Mouse (Mus musculus): ENCODE data around the gene Ncoa5. TPM values are rescaled to one million over a fixed set of nuclear protein-coding genes. Genes with fewer than 3 reads are reported as not detected.

The Ncoa5 gene
- total RNA-seq, 2 experiments from 2014 or later, result 55.5 to 57.5 TPM

DNA sequence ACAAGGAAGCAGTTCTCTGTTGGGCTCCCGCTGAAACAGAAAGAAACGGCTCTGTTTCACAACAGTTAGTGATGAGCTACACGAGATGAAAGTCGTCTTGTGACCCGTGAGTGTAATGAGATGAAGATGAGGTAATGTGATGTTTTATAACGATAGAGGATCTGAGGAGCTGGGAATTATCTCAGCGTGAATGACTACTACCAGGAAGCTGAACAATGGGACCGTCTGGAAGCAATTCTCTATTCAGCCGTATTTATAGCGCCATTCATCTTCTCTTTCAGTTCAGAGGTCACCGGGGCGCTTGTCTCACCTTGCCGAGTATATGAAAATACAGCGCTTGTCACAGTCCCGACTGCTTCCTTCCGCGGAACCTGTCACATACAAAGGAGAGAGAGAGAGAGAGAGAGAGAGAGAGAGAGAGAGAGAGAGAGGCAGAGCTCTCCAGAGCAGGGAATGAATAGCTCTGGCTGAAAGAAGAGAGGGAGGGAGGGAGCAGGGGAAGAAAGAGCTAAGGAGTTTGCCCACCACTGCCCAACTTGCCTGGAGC lies 8.5 kb upstream of the Ncoa5 start:
- no peak; the same call in none of the 2 replicates for TF ChIP-seq CTCF (IDR thresholded peaks at IDR 0.05)
- H3K27ac ChIP-seq, result no peak overlapping the region
- H3K4me3 ChIP-seq, result peak overlapping the region; percentile 26
- intact Hi-C loops (cut with DNase I), result no loop called here
- no peak for DNase-seq (ENCODE audit: extremely low spot score in 1 of 2, low spot score in 2 of 2)

DNA sequence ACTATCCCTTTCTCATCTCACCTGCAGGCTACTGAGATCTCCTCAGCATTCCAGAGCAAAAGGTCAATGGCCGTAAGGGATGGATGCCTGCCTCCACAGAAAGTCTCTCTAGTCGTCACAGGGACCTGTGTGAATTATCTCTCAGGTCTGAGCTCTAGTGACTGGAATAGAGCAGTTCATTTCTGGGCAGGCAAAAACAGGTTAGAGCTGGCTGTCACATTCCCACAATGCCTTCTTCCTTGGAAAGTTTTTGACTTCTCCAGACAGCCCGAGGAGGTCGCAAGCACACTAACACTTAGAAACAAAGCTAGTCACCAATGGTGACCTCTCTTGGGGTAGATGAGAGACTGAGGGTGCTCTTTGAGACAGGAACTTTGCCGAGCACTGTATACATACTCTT lies 7.5 kb upstream of the Ncoa5 start:
- DNase-seq (ENCODE audit: extremely low spot score in 1 of 2, low spot score in 2 of 2), result no peak
- no peak for TF ChIP-seq CTCF (IDR thresholded peaks at IDR 0.05)
- Histone ChIP-seq H3K4me3 (no peak overlapping the region), H3K27ac (no peak overlapping the region)
- intact Hi-C loops (cut with DNase I), result no loop called here

DNA sequence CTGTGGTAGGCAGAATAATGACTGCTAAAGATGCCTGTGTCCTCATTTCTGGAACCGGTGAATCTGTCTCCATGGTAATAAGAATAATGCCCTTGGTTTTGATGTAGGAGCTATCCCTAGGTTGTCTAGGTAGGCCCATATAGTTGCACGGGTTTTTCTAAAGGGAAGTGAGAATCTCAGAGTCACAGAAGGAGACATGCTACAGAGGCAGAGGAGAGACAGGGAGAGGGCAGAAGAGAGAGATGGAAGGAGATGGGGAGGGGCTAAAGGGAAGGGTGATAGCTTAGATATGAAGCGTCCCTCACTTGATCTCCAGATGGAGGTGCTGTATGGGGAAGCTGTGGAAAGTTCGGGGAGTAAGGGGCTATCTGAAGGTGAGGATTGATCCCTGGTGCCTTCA lies 2.7 kb upstream of the Ncoa5 start:
- Histone ChIP-seq H3K4me3 (no peak overlapping the region), H3K27ac (no peak overlapping the region)
- TF ChIP-seq CTCF (IDR thresholded peaks at IDR 0.05), result no peak
- intact Hi-C loops (cut with DNase I), result no loop called here
- no peak for DNase-seq (ENCODE audit: extremely low spot score in 1 of 2, low spot score in 2 of 2)

DNA sequence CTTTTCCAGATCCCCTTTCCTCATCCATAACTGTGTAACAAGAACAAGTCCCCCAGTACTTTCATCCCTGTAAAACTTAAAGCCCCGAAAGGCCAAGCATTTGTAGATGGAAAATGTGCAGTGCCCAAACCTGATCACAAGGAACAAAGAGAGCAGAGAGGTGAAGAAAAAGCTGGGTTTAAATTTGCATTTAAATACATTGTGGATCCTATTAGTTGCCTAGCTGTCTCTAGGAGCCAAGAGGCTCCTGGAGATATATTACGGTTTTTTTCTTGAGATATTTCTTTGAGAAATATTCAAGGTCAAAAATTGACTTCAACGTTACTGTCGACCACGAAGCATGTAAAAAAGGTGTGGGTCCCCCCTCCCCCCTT lies 378 bp upstream of the Ncoa5 start:
- intact Hi-C loops (cut with DNase I), result no loop called here
- H3K27ac ChIP-seq, result peak overlapping the region; percentile 95
- no peak for DNase-seq (ENCODE audit: extremely low spot score in 1 of 2, low spot score in 2 of 2)
- H3K4me3 ChIP-seq, result peak overlapping the region; percentile 82
- no peak for TF ChIP-seq CTCF (IDR thresholded peaks at IDR 0.05)

DNA sequence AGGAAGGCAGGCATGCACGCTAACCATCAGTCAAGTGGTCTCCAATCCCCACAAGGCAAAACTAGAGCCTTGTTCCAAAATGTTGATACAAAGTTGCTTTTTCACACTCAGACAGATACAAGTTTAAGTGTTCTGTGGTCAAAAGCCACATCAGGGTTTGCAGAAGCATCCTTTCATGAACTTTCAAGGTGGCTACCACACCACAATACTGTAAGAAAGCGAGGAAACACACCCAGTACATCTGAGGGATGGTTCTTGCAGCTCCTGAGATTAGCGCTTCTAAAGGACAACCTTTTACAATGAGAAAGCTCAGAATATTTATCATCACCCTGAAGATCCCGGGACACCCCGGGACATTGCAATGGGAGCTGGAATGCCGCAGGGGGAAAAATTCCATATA lies 1.4 kb downstream of the Ncoa5 start:
- intact Hi-C loops (cut with DNase I), result loop anchor here (2.0 to 5.0 kb wide), 3 partner anchors 65 to 121 kb away; partner anchors contain the start of genes Slc12a5 and Zfp335
- no peak for TF ChIP-seq CTCF (IDR thresholded peaks at IDR 0.05)
- H3K4me3 ChIP-seq, result peak overlapping the region; percentile 82
- H3K27ac ChIP-seq, result no peak overlapping the region; the same call in 1 of the 2 replicates
- DNase-seq (ENCODE audit: extremely low spot score in 1 of 2, low spot score in 2 of 2), result no peak

DNA sequence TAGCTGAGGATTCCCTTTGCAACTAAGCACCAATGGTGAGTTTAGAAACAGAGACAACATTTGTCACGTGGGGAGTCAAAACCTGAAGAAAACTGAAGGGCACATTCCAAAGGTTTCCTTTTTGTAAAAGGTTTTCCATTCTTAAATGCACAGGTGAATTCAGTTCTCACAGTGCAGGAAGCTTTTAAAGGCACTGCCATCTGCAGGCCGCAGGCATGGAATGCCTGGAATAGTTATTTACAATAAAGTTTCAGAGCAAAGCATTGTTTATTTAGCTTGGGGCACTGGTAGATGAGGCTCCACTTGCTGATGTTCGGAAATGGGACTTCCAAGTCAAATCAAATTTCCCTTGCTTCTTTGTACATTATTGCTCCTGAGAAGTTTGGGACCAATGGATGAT lies 2.1 kb downstream of the Ncoa5 start:
- peak; percentile 53 for TF ChIP-seq CTCF (IDR thresholded peaks at IDR 0.05)
- DNase-seq (ENCODE audit: extremely low spot score in 1 of 2, low spot score in 2 of 2), result no peak
- Histone ChIP-seq H3K27ac (no peak overlapping the region), H3K4me3 (no peak overlapping the region)
- intact Hi-C loops (cut with DNase I), result loop anchor here (2.0 to 5.0 kb wide), 3 partner anchors 64 to 120 kb away; partner anchors contain the start of genes Slc12a5 and Zfp335

DNA sequence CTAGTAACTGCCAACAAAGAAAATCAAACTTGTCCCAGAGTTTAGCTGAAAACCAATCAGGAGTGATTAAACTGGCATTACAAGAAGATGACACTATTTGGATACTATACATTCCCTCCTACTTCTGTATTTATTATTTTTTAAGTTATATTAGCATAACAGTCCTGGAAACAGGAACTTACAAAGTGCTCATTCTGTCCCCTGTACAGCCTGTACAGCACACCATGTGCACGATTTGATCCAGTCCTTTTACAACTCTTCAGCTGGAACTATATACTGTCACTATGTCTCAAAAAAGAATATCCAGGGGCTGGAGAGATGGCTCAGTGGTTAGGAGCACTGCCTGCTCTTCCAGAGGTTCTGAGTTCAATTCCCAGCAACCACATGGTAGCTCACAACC lies 7.5 kb downstream of the Ncoa5 start:
- Histone ChIP-seq H3K4me3 (no peak overlapping the region), H3K27ac (no peak overlapping the region)
- no peak for TF ChIP-seq CTCF (IDR thresholded peaks at IDR 0.05)
- intact Hi-C loops (cut with DNase I), result no loop called here
- DNase-seq (ENCODE audit: extremely low spot score in 1 of 2, low spot score in 2 of 2), result no peak

DNA sequence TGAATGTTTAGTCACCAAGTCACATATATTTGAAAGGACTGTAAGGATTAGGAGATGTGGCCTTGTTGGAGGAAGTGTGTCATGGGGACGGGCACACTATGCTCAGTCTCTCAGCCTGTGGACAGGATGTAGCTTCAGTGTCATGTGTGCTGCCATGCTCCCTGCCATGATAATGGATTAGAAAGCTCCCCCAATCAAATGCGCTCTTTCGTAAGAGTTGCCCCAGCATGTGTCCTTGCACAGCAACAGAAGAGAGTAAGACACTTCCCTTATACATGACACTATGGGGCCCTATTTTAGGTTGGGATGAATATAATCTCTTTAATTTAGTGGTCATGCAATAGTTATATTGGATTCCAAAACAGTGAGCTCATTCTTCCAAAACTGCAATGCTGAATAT lies 14.2 kb downstream of the Ncoa5 start:
- no peak for TF ChIP-seq CTCF (IDR thresholded peaks at IDR 0.05)
- intact Hi-C loops (cut with DNase I), result no loop called here
- Histone ChIP-seq H3K4me3 (no peak overlapping the region), H3K27ac (no peak overlapping the region)
- DNase-seq (ENCODE audit: extremely low spot score in 1 of 2, low spot score in 2 of 2), result no peak

DNA sequence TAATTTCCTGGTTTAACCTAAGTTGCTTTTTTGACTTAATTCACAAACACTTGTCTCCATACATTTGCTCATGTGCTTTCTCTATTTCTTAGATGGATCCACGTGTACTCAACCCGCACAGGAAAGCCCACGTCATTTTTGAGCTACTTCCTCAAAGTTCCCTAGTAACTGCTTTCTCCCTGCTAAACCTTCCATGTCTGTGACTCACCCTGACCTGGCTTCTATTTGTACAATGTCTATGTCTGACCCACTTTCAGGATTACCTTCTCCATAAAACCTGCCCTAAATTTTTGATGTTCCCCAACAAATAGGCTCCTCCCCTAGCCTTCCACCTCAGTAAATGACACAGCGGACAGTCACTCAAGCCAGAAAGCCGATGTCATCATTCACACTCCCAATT lies 19.7 kb downstream of the Ncoa5 start:
- no peak for DNase-seq (ENCODE audit: extremely low spot score in 1 of 2, low spot score in 2 of 2)
- Histone ChIP-seq H3K4me3 (no peak overlapping the region), H3K27ac (no peak overlapping the region)
- intact Hi-C loops (cut with DNase I), result no loop called here
- TF ChIP-seq CTCF (IDR thresholded peaks at IDR 0.05), result no peak

DNA sequence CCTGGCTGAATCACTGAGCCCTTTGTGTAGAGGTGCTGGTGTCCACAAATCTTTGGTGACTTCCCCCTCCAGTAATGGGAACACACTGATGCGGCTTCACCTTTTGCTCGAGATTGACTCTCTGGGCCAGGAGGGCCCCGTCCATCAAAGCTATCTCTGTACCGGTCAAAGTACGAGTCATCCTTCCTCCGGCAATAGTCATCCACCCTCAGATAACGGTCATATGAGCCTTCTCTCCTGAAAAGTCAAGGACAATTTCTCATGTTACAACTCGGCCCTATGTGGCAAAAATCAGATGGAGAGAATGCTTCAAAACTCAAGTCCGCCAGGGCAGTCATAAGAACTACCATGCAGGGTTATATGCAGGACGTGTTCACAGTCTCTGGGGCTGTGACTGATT lies 24.3 kb downstream of the Ncoa5 start:
- Histone ChIP-seq H3K27ac (no peak overlapping the region), H3K4me3 (no peak overlapping the region)
- TF ChIP-seq CTCF (IDR thresholded peaks at IDR 0.05), result no peak
- intact Hi-C loops (cut with DNase I), result no loop called here
- DNase-seq (ENCODE audit: extremely low spot score in 1 of 2, low spot score in 2 of 2), result peak in 1 of 2 experiments; percentile 6

DNA sequence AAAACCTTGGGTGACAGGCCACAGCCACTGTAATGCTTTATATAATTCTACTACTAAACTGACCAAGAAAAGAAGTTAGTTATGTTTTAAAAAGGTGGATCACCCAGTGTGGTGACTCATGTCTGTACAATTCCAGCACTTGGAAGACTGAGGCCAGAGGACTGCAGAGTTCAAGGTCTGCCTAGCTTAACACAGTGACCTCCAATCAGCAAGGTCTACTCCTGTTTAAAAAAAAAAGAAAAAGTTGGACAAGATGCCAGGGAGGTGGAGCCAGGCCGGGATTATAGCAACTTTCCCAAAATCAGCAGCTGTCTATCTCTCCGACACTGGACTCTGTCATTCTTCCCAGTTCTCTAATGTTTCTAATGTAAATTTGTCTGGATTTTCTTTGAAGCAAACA lies 25.1 kb downstream of the Ncoa5 start:
- no peak for DNase-seq (ENCODE audit: extremely low spot score in 1 of 2, low spot score in 2 of 2)
- intact Hi-C loops (cut with DNase I), result no loop called here
- no peak overlapping the region for H3K4me3 ChIP-seq
- no peak for TF ChIP-seq CTCF (IDR thresholded peaks at IDR 0.05)
- no peak overlapping the region for H3K27ac ChIP-seq

DNA sequence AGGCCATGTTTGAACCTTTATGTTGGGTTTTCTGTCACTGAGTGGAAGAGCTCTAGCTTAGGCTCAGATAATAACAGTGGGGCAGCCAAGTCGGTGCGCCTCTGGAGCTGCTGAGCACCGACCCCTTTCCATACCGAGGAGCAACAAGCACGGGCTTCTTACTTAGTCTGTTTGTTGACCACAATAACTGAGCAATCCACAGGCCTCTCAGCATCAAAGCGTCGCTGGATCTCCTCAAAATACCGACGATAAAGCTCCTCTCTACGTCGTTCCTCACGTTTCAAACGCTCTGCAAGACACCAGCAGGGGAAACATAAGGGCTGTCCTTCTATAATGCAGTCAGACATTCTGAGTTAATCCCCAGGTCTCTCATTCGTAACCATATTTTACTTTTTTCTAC lies 25.5 kb downstream of the Ncoa5 start:
- peak in 1 of 2 experiments; percentile 3 for DNase-seq (ENCODE audit: extremely low spot score in 1 of 2, low spot score in 2 of 2)
- Histone ChIP-seq H3K4me3 (no peak overlapping the region), H3K27ac (no peak overlapping the region)
- intact Hi-C loops (cut with DNase I), result no loop called here
- no peak for TF ChIP-seq CTCF (IDR thresholded peaks at IDR 0.05)

DNA sequence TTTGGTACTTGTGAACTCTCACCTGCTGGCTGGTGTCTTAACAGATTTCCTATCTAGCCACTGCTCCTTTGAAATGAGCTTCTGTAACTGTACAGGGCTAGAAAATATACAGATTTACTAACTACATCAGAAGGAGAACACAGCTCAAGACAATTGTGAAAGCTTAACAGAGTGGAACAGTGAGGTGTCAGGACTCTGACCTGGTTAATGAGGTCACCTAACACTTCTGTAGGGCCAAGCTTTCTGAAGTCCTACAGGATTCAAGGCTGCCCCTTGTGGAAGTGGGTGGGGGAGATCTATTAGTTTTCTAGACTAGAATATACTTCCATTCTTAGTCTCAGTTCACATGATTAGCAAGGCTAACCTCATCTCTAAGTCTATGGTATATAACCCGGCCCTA lies 26.7 kb downstream of the Ncoa5 start:
- DNase-seq (ENCODE audit: extremely low spot score in 1 of 2, low spot score in 2 of 2), result no peak
- Histone ChIP-seq H3K4me3 (no peak overlapping the region), H3K27ac (no peak overlapping the region)
- intact Hi-C loops (cut with DNase I), result no loop called here
- no peak for TF ChIP-seq CTCF (IDR thresholded peaks at IDR 0.05)

All from left cerebral cortex, adult 2 months (tissue).